Mouse (Mus musculus): ENCODE results near the gene Ier2.
A peak's percentile ranks its signal among the peaks of the same experiment; 100 is the strongest.

DNA sequence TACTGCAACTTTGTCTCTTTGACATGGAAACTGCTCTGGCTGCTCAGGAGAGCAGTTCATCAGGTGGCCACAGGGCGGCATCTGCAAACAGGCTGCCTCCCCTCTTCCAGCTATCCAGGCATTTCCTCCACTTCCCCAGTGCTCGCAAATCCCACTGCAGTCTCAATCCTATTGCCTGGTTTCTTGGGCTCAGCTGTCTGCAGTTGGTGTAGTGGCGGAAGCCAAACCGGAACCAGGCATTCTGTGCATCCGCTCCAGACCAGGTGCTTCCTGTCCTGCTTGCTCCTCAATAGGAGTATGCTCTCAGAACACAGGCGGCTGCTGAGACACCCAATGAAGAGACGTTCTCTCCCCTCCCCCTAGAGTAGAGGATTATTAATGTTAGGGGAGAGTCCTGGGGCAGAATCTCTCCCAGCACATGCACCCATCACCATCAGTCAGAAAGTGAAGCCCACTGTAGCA lies 37.2 kb upstream of the Ier2 start:
- TF ChIP-seq POLR2A (IDR thresholded peaks at IDR 0.05; ENCODE audit: borderline replicate concordance, extremely low read depth, insufficient read depth, insufficient read length, poor library complexity, severe bottlenecking) (no peak), CTCF (IDR thresholded peaks at IDR 0.05; ENCODE audit: borderline replicate concordance, extremely low read depth, insufficient read depth, insufficient read length) (peak; percentile 80)
